Mouse (Mus musculus): ENCODE measurements around the gene Ppp2r5b. TPM values are rescaled to one million over a fixed set of nuclear protein-coding genes. Genes with fewer than 3 reads are reported as not detected.

Gene Ppp2r5b
- total and polyA plus RNA-seq, 2 experiments from 2014 or later = 160 to 272 TPM

DNA sequence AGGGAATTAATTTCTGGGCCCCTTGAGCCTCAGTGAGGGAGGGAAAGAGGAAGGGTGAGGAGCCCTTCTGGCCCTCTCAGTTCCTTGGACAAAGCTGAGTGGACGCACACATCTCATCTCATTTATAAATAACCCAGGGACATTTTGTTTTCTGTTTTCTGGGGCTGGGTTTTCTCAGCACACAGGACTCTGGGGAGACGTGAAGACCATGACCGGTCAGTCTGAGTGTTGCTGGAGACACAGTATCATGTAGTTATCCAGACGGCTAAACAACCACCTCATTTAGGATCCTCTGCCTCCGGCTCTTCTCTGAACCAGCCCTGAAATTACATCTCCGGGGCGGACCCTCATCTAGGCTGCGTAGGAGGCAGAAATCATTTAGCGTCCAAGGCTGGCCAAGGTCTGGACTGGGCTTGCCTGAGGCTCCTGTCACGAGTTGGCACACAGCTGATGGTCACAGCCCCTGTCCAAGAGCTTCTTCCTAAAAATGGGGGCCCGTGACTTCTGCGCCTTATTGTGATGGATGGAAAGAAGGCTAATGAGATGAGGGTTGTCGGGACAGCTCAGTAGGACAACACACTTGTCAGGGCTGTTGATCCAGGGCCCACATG is 38.4 kb upstream of the Ppp2r5b start:
- DNase-seq (ENCODE audit: low spot score) = no peak
- H3K4me2 ChIP-seq (ENCODE audit: low read depth, low read length) = no peak overlapping the region
- H3K9ac ChIP-seq (replicated peaks; ENCODE audit: low read length) = no peak overlapping the region
- no peak for ATAC-seq
- H3K4me1 ChIP-seq (ENCODE audit: insufficient read depth, low read length) = peaks cover 24% of the 10 kb centered on the region
- no peaks in the 10 kb centered on the region for H3K36me3 ChIP-seq (ENCODE audit: insufficient read depth, low read length)
- H3K27me3 ChIP-seq (ENCODE audit: insufficient read depth, low read length) = no peaks in the 10 kb centered on the region
- 88% methylated on average over 13 of the region's 13 CpGs for WGBS
- H3K9me3 ChIP-seq (ENCODE audit: low read length) = no peaks in the 10 kb centered on the region
- no peak for TF ChIP-seq CTCF (IDR thresholded peaks at IDR 0.05; ENCODE audit: low read depth)
- no peak overlapping the region for H3K4me3 ChIP-seq (ENCODE audit: low read length)
- H3K27ac ChIP-seq = no peak overlapping the region

- no peak overlapping the region for H3K27ac ChIP-seq
- DNase-seq (ENCODE audit: low spot score) (no peak), ATAC-seq (no peak)
- no peak overlapping the region for H3K9ac ChIP-seq (replicated peaks; ENCODE audit: low read length)
- H3K27me3 ChIP-seq (ENCODE audit: insufficient read depth, low read length) = no peaks in the 10 kb centered on the region
- no peak overlapping the region for H3K4me3 ChIP-seq (ENCODE audit: low read length)
- no peaks in the 10 kb centered on the region for H3K9me3 ChIP-seq (ENCODE audit: low read length)
- H3K4me1 ChIP-seq (ENCODE audit: insufficient read depth, low read length) = peaks cover 19% of the 10 kb centered on the region
- H3K4me2 ChIP-seq (ENCODE audit: low read depth, low read length) = no peak overlapping the region
- 82% methylated on average over 4 of the region's 4 CpGs for WGBS
- H3K36me3 ChIP-seq (ENCODE audit: insufficient read depth, low read length) = no peaks in the 10 kb centered on the region
- TF ChIP-seq CTCF (IDR thresholded peaks at IDR 0.05; ENCODE audit: low read depth) = no peak
Measured at GRCm38 (mm10) chr19:6273592-6273991, 37.9 kb upstream of the Ppp2r5b start.

DNA sequence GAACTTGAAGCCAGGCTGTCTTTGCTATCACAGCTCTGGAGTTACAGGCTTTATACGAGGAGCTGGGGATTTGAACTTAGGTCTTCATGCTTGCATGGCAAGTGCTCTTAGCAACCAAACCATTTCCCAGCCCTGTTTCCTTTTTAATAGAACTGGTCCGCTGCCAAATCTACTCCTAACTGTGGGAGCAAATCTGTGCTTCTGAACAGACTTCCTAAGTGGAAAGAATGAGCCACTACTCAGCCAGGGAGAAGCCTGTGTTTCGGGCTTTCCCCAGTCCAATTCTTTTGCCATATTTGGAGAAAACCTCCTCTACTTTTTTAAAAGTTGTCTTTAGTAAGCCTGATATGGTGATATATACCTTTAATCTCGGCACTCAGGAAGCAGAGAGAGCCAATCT is 37.1 kb upstream of the Ppp2r5b start:
- DNase-seq (ENCODE audit: low spot score) (no peak), ATAC-seq (no peak)
- Histone ChIP-seq H3K27ac (no peak overlapping the region), H3K9ac (replicated peaks; ENCODE audit: low read length) (no peak overlapping the region), H3K36me3 (ENCODE audit: insufficient read depth, low read length) (no peaks in the 10 kb centered on the region), H3K4me2 (ENCODE audit: low read depth, low read length) (no peak overlapping the region), H3K27me3 (ENCODE audit: insufficient read depth, low read length) (no peaks in the 10 kb centered on the region), H3K9me3 (ENCODE audit: low read length) (no peaks in the 10 kb centered on the region), H3K4me1 (ENCODE audit: insufficient read depth, low read length) (peaks cover 10% of the 10 kb centered on the region), H3K4me3 (ENCODE audit: low read length) (no peak overlapping the region)
- 83% methylated on average over 4 of the region's 4 CpGs for WGBS
- TF ChIP-seq CTCF (IDR thresholded peaks at IDR 0.05; ENCODE audit: low read depth) = no peak

- no peak for TF ChIP-seq CTCF (IDR thresholded peaks at IDR 0.05; ENCODE audit: low read depth)
- ATAC-seq (no peak), DNase-seq (ENCODE audit: low spot score) (no peak)
- Histone ChIP-seq H3K27ac (no peak overlapping the region), H3K27me3 (ENCODE audit: insufficient read depth, low read length) (no peaks in the 10 kb centered on the region), H3K4me2 (ENCODE audit: low read depth, low read length) (no peak overlapping the region), H3K4me1 (ENCODE audit: insufficient read depth, low read length) (peaks cover 7% of the 10 kb centered on the region), H3K9ac (replicated peaks; ENCODE audit: low read length) (no peak overlapping the region), H3K4me3 (ENCODE audit: low read length) (no peak overlapping the region), H3K9me3 (ENCODE audit: low read length) (no peaks in the 10 kb centered on the region), H3K36me3 (ENCODE audit: insufficient read depth, low read length) (no peaks in the 10 kb centered on the region)
- 71% methylated on average over 7 of the region's 7 CpGs for WGBS
Measured at GRCm38 (mm10) chr19:6272053-6272452, 36.4 kb upstream of the Ppp2r5b start.

DNA sequence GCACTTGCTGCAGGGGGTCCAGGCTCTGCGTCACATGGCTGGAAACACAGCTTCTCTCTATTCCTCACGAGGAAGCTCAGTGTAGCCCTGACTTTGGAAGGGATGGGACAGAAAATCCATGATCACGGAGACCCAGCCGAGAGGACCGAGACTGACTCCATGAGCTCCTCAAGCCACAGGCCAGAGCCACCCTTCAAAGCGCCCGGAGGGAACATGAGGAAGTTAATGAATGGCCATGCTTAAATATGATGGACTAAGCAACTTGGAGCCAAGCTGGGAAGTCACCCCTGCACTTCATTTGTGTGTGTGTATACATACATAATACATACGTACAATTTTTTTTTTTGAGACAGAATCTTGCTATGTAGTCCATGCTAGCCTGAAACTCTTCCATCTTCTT is 35.5 kb upstream of the Ppp2r5b start:
- ATAC-seq (no peak), DNase-seq (ENCODE audit: low spot score) (no peak)
- no peak overlapping the region for H3K9ac ChIP-seq (replicated peaks; ENCODE audit: low read length)
- H3K4me2 ChIP-seq (ENCODE audit: low read depth, low read length) = no peak overlapping the region
- peaks cover 7% of the 10 kb centered on the region for H3K4me1 ChIP-seq (ENCODE audit: insufficient read depth, low read length)
- no peaks in the 10 kb centered on the region for H3K36me3 ChIP-seq (ENCODE audit: insufficient read depth, low read length)
- H3K4me3 ChIP-seq (ENCODE audit: low read length) = no peak overlapping the region
- H3K9me3 ChIP-seq (ENCODE audit: low read length) = no peaks in the 10 kb centered on the region
- 42% methylated on average over 8 of the region's 8 CpGs for WGBS
- H3K27ac ChIP-seq = no peak overlapping the region
- TF ChIP-seq CTCF (IDR thresholded peaks at IDR 0.05; ENCODE audit: low read depth) = no peak
- no peaks in the 10 kb centered on the region for H3K27me3 ChIP-seq (ENCODE audit: insufficient read depth, low read length)

DNA sequence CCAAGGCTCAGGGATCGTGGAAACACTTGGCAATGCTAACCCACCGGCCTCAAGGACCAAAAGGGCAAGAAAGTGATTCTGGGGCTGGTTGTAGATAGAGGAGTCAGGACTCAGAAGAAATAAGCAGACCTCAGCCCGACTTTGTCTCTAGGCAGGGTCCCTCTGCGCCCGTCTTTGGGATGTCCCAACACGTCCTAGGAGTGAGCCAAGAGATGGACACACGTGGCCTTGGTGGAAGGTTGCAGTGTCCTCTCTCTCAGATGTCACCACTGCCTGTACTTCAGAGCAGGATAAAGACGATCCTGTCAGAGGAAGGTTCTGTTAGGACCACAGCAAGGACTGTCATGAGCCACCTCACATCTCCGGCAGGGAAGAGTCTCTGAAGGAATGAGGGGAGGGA is 35.0 kb upstream of the Ppp2r5b start:
- Histone ChIP-seq H3K4me2 (ENCODE audit: low read depth, low read length) (no peak overlapping the region), H3K4me1 (ENCODE audit: insufficient read depth, low read length) (peaks cover 1% of the 10 kb centered on the region), H3K9ac (replicated peaks; ENCODE audit: low read length) (no peak overlapping the region), H3K27me3 (ENCODE audit: insufficient read depth, low read length) (no peaks in the 10 kb centered on the region), H3K27ac (no peak overlapping the region), H3K4me3 (ENCODE audit: low read length) (no peak overlapping the region), H3K9me3 (ENCODE audit: low read length) (no peaks in the 10 kb centered on the region), H3K36me3 (ENCODE audit: insufficient read depth, low read length) (no peaks in the 10 kb centered on the region)
- WGBS = 59% methylated on average over 9 of the region's 9 CpGs
- no peak for ATAC-seq
- no peak for DNase-seq (ENCODE audit: low spot score)
- no peak for TF ChIP-seq CTCF (IDR thresholded peaks at IDR 0.05; ENCODE audit: low read depth)

DNA sequence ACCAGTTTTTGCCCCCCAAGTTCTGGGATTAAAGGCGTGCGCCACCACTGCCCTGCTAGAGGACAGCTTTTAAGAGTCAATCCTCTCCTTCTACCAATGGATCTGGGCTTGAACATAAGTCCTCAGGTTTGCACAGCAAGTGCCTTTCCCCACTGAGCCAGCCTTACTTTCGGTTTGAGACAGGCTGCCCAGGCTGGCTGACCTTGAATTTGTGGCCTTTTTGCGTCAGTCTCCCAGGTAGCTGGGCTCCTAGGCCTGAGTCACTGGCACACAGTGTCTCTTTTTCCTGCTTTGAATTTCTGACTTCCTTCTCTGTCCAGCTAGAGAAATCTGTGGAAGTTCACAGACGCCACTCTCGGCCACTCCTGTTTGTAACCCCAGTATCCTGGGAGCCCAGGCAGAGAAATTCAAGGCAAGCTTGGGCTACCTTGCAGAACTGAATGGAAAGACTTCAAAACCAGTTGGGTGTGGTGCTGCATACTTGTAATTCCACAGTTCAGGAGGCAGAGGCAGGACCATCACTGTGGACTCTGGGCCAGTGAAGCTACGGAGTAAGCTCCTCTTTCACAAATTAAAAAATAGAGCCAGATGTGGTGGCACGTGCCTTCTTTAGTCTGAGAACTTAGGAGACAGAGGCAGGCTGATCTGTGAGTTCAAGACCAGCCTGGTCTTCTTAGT is 34.3 kb upstream of the Ppp2r5b start:
- no peak for DNase-seq (ENCODE audit: low spot score)
- 89% methylated on average over 8 of the region's 8 CpGs for WGBS
- H3K4me3 ChIP-seq (ENCODE audit: low read length) = no peak overlapping the region
- TF ChIP-seq CTCF (IDR thresholded peaks at IDR 0.05; ENCODE audit: low read depth) = no peak
- no peaks in the 10 kb centered on the region for H3K9me3 ChIP-seq (ENCODE audit: low read length)
- H3K27ac ChIP-seq = no peak overlapping the region
- H3K4me2 ChIP-seq (ENCODE audit: low read depth, low read length) = no peak overlapping the region
- no peaks in the 10 kb centered on the region for H3K4me1 ChIP-seq (ENCODE audit: insufficient read depth, low read length)
- no peaks in the 10 kb centered on the region for H3K27me3 ChIP-seq (ENCODE audit: insufficient read depth, low read length)
- H3K9ac ChIP-seq (replicated peaks; ENCODE audit: low read length) = no peak overlapping the region
- H3K36me3 ChIP-seq (ENCODE audit: insufficient read depth, low read length) = no peaks in the 10 kb centered on the region
- no peak for ATAC-seq
